Mouse (Mus musculus): ENCODE data around the gene Pold1. TPM values are rescaled to one million over a fixed set of nuclear protein-coding genes. Genes with fewer than 3 reads are reported as not detected.
A peak's percentile ranks its signal among the peaks of the same experiment; 100 is the strongest.

The Pold1 gene
- polyA plus RNA-seq, 2 experiments: 37.5 to 46.7 TPM

- H3K4me3 ChIP-seq (ENCODE audit: insufficient read depth in 1 of 2, low read depth in 2 of 2, low read length in 2 of 2): no peak overlapping the region
- H3K4me1 ChIP-seq (replicated peaks; ENCODE audit: control insufficient read depth in 2 of 2, insufficient read depth in 2 of 2, low read length in 1 of 2): peaks cover 14 to 21% of the 10 kb centered on the region in 2 experiments
- H3K9ac ChIP-seq (replicated peaks): no peak overlapping the region
- TF ChIP-seq CTCF (IDR thresholded peaks at IDR 0.05; ENCODE audit: low read depth) (no peak), EP300 (IDR thresholded peaks at IDR 0.05; ENCODE audit: low read depth) (no peak)
- no peaks in the 10 kb centered on the region for H3K27me3 ChIP-seq (ENCODE audit: control insufficient read depth, insufficient read depth, low read length)
- H3K27ac ChIP-seq: no peak overlapping the region
- WGBS (ENCODE audit: insufficient replicate concordance): 88% methylated on average over 23 of the region's 23 CpGs
- no peak overlapping the region for H3K4me2 ChIP-seq (ENCODE audit: low read depth)
- peaks cover 22% of the 10 kb centered on the region for H3K36me3 ChIP-seq (replicated peaks; ENCODE audit: control insufficient read depth, insufficient read depth, low read depth)
- ATAC-seq (ENCODE audit: insufficient read depth) (no peak), DNase-seq (ENCODE audit: low read depth in 3 of 3, low spot score in 3 of 3) (no peak)
- H3K9me3 ChIP-seq (ENCODE audit: control insufficient read depth, low read length): no peaks in the 10 kb centered on the region
Measured at GRCm38 (mm10) chr7:44549621-44550408, 1.2 kb upstream of the Pold1 start.

- TF ChIP-seq EP300 (IDR thresholded peaks at IDR 0.05; ENCODE audit: low read depth): no peak
- no peak for TF ChIP-seq CTCF (IDR thresholded peaks at IDR 0.05; ENCODE audit: low read depth)
- no peaks in the 10 kb centered on the region for H3K27me3 ChIP-seq (ENCODE audit: control insufficient read depth, insufficient read depth, low read length)
- peaks cover 8 to 13% of the 10 kb centered on the region in 2 experiments for H3K4me1 ChIP-seq (replicated peaks; ENCODE audit: control insufficient read depth in 2 of 2, insufficient read depth in 2 of 2, low read length in 1 of 2)
- peak overlapping the region; percentile 99 for H3K4me2 ChIP-seq (ENCODE audit: low read depth)
- peak overlapping the region; percentile 77 to 88 for H3K4me3 ChIP-seq (ENCODE audit: insufficient read depth in 1 of 2, low read depth in 2 of 2, low read length in 2 of 2)
- no peaks in the 10 kb centered on the region for H3K9me3 ChIP-seq (ENCODE audit: control insufficient read depth, low read length)
- H3K9ac ChIP-seq (replicated peaks): peak overlapping the region; percentile 88
- 24% methylated on average over 5 of the region's 5 CpGs for WGBS (ENCODE audit: insufficient replicate concordance)
- H3K27ac ChIP-seq: peak overlapping the region; percentile 85
- ATAC-seq (ENCODE audit: insufficient read depth): no peak
- DNase-seq (ENCODE audit: low read depth in 3 of 3, low spot score in 3 of 3): no peak
- peaks cover 26% of the 10 kb centered on the region for H3K36me3 ChIP-seq (replicated peaks; ENCODE audit: control insufficient read depth, insufficient read depth, low read depth)
Measured at GRCm38 (mm10) chr7:44547725-44548124, 924 bp downstream of the Pold1 start.

- TF ChIP-seq CTCF (IDR thresholded peaks at IDR 0.05; ENCODE audit: low read depth) (no peak), EP300 (IDR thresholded peaks at IDR 0.05; ENCODE audit: low read depth) (no peak)
- H3K4me1 ChIP-seq (replicated peaks; ENCODE audit: control insufficient read depth in 2 of 2, insufficient read depth in 2 of 2, low read length in 1 of 2): peaks cover 7 to 10% of the 10 kb centered on the region in 2 experiments
- 92% methylated on average over 13 of the region's 13 CpGs for WGBS (ENCODE audit: insufficient replicate concordance)
- no peak for DNase-seq (ENCODE audit: low read depth in 3 of 3, low spot score in 3 of 3)
- peak overlapping the region; percentile 99 for H3K4me2 ChIP-seq (ENCODE audit: low read depth)
- peaks cover 32% of the 10 kb centered on the region for H3K36me3 ChIP-seq (replicated peaks; ENCODE audit: control insufficient read depth, insufficient read depth, low read depth)
- H3K27ac ChIP-seq: peak overlapping the region; percentile 85; the same call in 1 of the 2 replicates
- H3K9me3 ChIP-seq (ENCODE audit: control insufficient read depth, low read length): no peaks in the 10 kb centered on the region
- peak overlapping the region; percentile 77 to 88 for H3K4me3 ChIP-seq (ENCODE audit: insufficient read depth in 1 of 2, low read depth in 2 of 2, low read length in 2 of 2)
- ATAC-seq (ENCODE audit: insufficient read depth): no peak
- H3K9ac ChIP-seq (replicated peaks): peak overlapping the region; percentile 88
- no peaks in the 10 kb centered on the region for H3K27me3 ChIP-seq (ENCODE audit: control insufficient read depth, insufficient read depth, low read length)
Measured at GRCm38 (mm10) chr7:44547041-44547440, 1.6 kb downstream of the Pold1 start.

GRCm38 (mm10) chr7:44546274-44546673, 2.4 kb downstream of the Pold1 start:
- WGBS (ENCODE audit: insufficient replicate concordance): 87% methylated on average over 3 of the region's 3 CpGs

GRCm38 (mm10) chr7:44543071-44543470, 5.6 kb downstream of the Pold1 start:
- H3K4me3 ChIP-seq (ENCODE audit: insufficient read depth in 1 of 2, low read depth in 2 of 2, low read length in 2 of 2): no peak overlapping the region
- WGBS (ENCODE audit: insufficient replicate concordance): 79% methylated on average over 12 of the region's 12 CpGs
- peaks cover 7 to 10% of the 10 kb centered on the region in 2 experiments for H3K4me1 ChIP-seq (replicated peaks; ENCODE audit: control insufficient read depth in 2 of 2, insufficient read depth in 2 of 2, low read length in 1 of 2)
- H3K9ac ChIP-seq (replicated peaks): no peak overlapping the region
- TF ChIP-seq EP300 (IDR thresholded peaks at IDR 0.05; ENCODE audit: low read depth) (no peak), CTCF (IDR thresholded peaks at IDR 0.05; ENCODE audit: low read depth) (no peak)
- no peaks in the 10 kb centered on the region for H3K9me3 ChIP-seq (ENCODE audit: control insufficient read depth, low read length)
- H3K4me2 ChIP-seq (ENCODE audit: low read depth): no peak overlapping the region
- no peaks in the 10 kb centered on the region for H3K27me3 ChIP-seq (ENCODE audit: control insufficient read depth, insufficient read depth, low read length)
- H3K36me3 ChIP-seq (replicated peaks; ENCODE audit: control insufficient read depth, insufficient read depth, low read depth): peaks cover 44% of the 10 kb centered on the region
- H3K27ac ChIP-seq: no peak overlapping the region
- ATAC-seq (ENCODE audit: insufficient read depth): no peak
- DNase-seq (ENCODE audit: low read depth in 3 of 3, low spot score in 3 of 3): no peak

More at GRCm38 (mm10) chr7:44546274-44546673, 2.4 kb downstream of the Pold1 start:
- no peak for ATAC-seq (ENCODE audit: insufficient read depth)
- DNase-seq (ENCODE audit: low read depth in 3 of 3, low spot score in 3 of 3): no peak
- H3K36me3 ChIP-seq (replicated peaks; ENCODE audit: control insufficient read depth, insufficient read depth, low read depth): peaks cover 31% of the 10 kb centered on the region
- no peak overlapping the region for H3K4me2 ChIP-seq (ENCODE audit: low read depth)
- no peak overlapping the region for H3K27ac ChIP-seq
- H3K9me3 ChIP-seq (ENCODE audit: control insufficient read depth, low read length): no peaks in the 10 kb centered on the region
- TF ChIP-seq EP300 (IDR thresholded peaks at IDR 0.05; ENCODE audit: low read depth): no peak
- no peak for TF ChIP-seq CTCF (IDR thresholded peaks at IDR 0.05; ENCODE audit: low read depth)
- H3K4me1 ChIP-seq (replicated peaks; ENCODE audit: control insufficient read depth in 2 of 2, insufficient read depth in 2 of 2, low read length in 1 of 2): peaks cover 7 to 10% of the 10 kb centered on the region in 2 experiments
- no peak overlapping the region for H3K9ac ChIP-seq (replicated peaks)
- no peak overlapping the region for H3K4me3 ChIP-seq (ENCODE audit: insufficient read depth in 1 of 2, low read depth in 2 of 2, low read length in 2 of 2)
- no peaks in the 10 kb centered on the region for H3K27me3 ChIP-seq (ENCODE audit: control insufficient read depth, insufficient read depth, low read length)
